Mouse (Mus musculus): Measurements from ENCODE around the gene Adh1.

DNA sequence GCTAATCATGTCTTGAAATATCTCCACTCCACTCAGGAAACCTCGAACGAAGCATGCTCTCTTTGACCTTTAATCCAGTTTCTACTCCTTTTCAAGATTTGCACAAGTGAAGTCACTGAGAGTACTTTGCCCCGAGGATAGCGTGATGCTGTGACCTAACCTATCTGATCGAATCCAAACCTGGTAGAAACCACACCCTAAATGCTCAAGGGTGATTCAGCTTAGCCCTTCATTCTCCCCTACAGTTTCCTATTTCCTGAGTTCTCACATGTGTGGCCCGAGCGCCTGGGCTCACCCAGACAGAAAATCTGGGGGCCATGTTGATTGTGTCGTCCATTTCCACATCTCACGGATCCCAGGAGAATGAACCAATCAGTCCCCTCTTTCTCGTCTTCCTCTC is 22.7 kb upstream of the Adh1 start:
- TF ChIP-seq CTCF (IDR thresholded peaks at IDR 0.05; ENCODE audit: low read depth) (no peak), EP300 (IDR thresholded peaks at IDR 0.05; ENCODE audit: low read depth) (no peak)

Measured in heart, postnatal 0 days (tissue).